Mouse (Mus musculus) 416B (cell line): Measurements from ENCODE around the gene Gstp2.
A peak's percentile ranks its signal among the peaks of the same experiment; 100 is the strongest.
"Not testable (repeated sequence)": the region's sequence is repeated elsewhere in the genome, so short reads cannot be mapped to it uniquely, and the experiment has no call there.

Source experiments
- DNase-seq: peaks from one replicate; pipeline ENCODE4 v3.0.0; 2011; ENCODE audit warnings: low read depth

The Gstp2 gene

DNA sequence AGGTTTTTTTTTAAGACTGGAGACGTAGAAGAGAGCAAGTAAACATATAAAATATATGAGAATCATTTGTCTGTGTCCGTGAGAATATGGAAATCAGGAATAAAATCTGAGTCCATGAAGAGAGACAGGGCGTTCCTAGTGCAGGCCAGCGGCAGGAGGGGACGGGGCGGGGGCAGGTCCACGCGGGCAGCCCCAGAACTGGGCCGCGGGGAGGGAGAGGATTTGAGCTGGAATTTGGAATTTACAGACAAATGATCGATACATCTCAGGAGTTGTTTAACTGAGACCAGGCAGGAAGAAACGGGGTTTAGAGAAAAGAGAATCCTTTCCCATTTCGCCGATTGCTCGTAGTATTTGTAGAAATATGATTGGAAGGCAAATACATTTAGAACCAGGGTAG lies 24.5 kb upstream of the Gstp2 start:
- no peak for DNase-seq

DNA sequence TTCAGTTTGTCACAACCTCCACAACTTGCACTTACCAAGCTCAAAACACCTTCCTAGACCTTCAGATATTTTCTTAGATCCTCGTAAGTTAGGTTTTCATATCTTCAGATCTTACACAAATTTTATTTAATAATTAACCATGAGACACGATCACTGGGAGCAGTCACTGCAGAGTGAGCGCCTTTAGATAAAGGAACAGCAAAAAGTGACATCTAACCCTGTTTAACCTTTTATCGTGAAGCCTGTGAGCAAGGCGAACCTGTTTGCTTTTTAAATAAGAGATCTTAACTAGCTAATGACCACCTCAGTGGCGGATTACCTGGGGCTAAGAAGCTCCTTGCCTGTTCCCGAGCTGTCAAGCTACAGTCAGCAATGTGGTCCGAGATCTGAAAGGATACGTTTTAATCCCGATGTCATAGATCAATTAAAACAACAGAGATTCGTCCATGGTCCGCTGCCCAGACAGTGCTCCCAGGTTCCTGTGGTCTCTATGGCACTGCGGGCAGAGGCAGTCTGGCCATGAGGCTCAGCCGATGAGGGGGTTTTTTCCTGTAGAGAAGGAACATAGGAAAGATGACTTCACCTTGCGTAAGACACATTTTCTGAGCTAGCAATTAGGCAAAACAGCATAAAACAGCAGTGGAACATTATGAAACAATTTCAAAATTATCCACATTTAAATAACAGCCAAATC lies 23.0 kb upstream of the Gstp2 start:
- no peak for DNase-seq

GRCm38 (mm10) chr19:4068242-4068641 lies 22.4 kb upstream of the Gstp2 start:
- not testable (repeated sequence) for DNase-seq

- no peak for DNase-seq
Observed at GRCm38 (mm10) chr19:4066877-4067276, 21.1 kb upstream of the Gstp2 start.

- DNase-seq, result peak; percentile 45
Observed at GRCm38 (mm10) chr19:4066280-4066679, 20.5 kb upstream of the Gstp2 start.

GRCm38 (mm10) chr19:4064501-4064900 lies 18.7 kb upstream of the Gstp2 start:
- DNase-seq, result not testable (repeated sequence)

- DNase-seq, result peak; percentile 60
Observed at GRCm38 (mm10) chr19:4063357-4063756, 17.5 kb upstream of the Gstp2 start.

DNA sequence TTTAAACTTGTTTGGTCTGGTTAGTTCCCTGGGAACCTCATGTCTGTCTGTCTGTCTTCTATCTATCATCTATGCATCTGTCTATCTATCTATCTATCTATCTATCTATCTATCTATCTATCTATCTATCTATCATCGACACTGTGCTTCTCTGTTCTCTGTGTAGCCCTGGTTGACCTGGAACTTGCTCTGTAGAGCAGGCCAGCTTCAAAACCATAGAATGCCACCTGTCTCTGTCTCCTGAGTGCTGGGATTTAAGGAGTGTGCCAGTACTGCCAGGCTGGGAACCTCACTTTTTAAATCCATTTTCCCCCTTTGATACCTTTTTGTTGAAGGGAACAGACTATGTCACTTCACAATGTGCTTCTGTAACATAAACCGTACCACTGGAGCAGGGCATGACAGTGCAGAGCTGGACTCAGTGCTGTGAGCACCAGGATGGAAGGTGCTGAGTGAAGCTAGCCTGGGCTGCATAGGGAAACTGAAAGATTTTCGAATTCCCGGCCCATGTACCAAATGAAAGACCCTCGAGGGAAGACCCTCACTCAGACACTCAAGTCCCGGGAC lies 15.2 kb upstream of the Gstp2 start:
- no peak for DNase-seq

- DNase-seq, result not testable (repeated sequence)
Observed at GRCm38 (mm10) chr19:4060044-4060898, 14.4 kb upstream of the Gstp2 start.

DNA sequence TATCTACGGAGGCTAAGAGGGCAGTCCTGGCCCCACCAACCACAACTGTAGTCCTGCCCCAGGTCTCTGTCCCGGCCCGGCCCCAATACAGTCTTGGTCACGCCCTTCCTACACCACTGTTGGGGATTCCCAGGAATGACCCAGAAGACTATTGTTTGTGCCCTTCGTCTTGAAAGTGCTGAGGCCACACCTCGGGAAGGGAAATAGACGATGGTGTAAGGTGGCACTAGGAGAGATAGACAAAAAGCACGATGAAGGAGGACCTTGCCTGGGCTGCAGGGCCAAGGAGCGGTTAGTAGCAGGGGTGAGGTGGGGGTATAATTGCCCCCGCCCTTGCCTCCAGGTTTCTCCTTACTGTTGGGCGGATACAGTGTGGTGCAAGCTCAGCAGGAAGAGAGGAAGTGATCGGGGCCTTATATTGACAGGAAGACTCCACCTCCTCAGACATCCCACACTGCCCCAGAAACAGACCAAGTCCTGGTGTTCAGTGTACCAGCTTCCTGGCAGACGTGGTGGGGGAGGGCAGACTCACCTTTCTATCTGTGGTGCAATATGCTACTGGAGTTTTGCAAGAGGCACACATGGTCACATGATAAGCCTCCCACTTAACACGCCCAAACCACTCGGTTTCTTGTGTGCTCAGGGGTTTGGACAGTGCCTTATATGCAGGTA lies 13.4 kb upstream of the Gstp2 start, which contains the start of gene Gstp3:
Gstp3 (minus strand) TSS at position 501 of the 672 bp plus-strand sequence.
- peak; percentile 88 for DNase-seq

- DNase-seq, result no peak
Observed at GRCm38 (mm10) chr19:4058581-4058980, 12.8 kb upstream of the Gstp2 start.

DNA sequence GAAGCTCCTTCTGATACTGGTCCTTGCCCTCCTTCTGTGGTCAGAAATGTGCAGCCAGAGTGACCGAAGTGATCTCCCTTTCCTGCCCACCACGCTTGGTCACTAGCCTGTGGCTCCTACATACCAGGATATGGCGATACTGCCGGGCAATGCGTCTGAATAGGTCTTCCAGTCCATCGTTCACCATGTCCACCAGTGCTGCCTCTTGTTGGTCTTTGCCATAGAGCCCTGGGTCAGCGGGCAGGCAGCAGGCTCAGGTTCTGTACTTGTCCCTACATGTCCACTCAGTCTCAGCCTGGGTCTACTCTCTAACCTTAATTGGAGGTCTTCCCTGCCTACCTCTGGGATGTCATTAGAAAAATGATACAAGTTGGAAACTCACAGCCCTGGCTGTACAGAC lies 12.1 kb upstream of the Gstp2 start:
- no peak for DNase-seq

DNA sequence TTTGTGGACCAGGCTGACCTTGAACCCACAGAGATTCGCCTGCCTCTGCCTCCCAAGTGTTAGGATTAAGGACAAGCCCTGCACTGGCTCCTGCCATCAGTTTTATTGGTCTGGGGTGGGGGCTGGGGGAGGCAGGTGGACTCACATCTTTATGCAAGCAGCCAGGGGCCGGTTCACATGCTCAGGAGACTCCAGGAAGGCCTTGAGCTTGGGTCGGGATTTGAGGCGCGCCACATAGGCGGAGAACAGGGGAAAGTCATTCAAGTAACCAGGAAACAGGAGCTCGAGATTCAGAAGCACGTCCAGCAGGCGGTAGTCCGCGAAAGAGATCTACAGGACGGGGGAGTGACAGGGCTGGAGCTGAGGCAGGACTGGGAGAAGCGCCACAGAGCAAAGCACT lies 11.6 kb upstream of the Gstp2 start:
- DNase-seq, result no peak

DNA sequence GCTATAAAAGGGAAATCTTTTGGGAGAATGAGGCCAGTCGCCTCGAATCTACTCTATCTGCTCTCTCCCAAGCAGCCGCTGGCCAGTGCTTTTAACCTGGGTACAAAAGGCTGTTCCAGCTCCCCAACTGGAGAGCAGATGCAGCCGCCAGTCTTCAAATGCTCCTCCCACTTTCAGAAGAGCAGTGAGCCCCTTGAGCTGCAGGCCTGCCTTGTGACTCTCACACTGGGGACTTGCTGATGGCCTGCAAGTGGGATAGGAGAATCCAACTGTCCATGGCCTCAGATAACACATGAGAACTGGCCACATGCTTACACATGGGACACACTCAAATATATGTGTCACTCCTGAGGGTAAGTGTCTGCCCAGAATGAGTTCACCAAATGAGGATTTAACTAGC lies 10.9 kb upstream of the Gstp2 start:
- DNase-seq, result no peak

GRCm38 (mm10) chr19:4055947-4056693 lies 10.3 kb upstream of the Gstp2 start:
- no peak for DNase-seq

GRCm38 (mm10) chr19:4055216-4055946 lies 9.6 kb upstream of the Gstp2 start:
- no peak for DNase-seq

- DNase-seq, result no peak
Observed at GRCm38 (mm10) chr19:4054613-4055012, 8.8 kb upstream of the Gstp2 start.

- peak; percentile 68 for DNase-seq
Observed at GRCm38 (mm10) chr19:4052516-4053030, 6.8 kb upstream of the Gstp2 start.

DNA sequence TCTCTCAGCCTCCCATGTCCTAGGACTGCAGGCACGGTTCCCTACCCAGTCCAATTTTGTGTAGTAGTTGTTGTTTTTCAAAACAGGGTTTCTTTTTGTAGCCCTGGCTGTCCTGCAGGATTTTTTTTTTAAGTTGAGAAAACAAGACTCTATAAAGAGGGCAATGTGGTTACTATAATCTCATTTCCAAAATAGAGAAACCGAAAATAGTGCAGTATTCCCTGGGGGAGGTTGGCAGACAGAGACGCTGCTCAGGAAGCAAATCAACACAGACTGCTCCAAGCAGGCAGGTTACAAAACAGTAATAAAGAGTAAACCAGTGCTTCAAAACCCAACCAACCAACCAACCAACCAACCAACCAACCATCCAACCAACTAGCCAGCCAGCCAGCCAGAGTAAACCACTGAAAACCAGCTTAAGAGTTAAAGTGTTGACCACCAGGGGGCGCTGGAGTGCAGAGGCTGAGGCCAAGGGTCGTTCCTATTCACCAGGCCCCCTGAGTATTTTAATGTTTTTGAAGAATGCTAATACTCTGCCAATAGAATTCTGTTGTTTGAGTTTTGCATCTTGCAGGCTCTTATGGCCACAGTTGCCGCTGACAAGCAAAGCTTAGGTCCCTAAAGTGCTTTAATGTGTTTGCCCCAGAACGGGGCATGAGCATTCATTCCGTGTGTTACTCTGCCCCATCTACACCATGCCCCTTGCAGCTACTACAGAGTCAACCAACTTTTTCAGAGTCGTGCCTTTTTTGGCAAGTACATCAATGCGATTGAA lies 6.1 kb upstream of the Gstp2 start:
- DNase-seq, result peak; percentile 64

GRCm38 (mm10) chr19:4051016-4051415 lies 5.2 kb upstream of the Gstp2 start:
- DNase-seq, result no peak
